Mouse (Mus musculus) mature B cell (primary cell): ENCODE measurements around the gene Rrp12.
"Not testable (repeated sequence)": the region's sequence is repeated elsewhere in the genome, so short reads cannot be mapped to it uniquely, and the experiment has no call there.

Source experiments
- in situ Hi-C: fragments of 300-500 bp; cut with MboI; formaldehyde crosslinking; loops from 2 replicates; pipeline ENCODE4 v1.14.3; 2019

Rrp12 gene

GRCm38 (mm10) chr19:41895460-41896318 lies at the start of gene Rrp12:
TSS of gene Rrp12 (minus strand) at chr19:41896173.
- in situ Hi-C loops = no loop called here

- in situ Hi-C loops = no loop called here
These were observed 47.9 kb upstream of the Rrp12 start for GRCm38 (mm10) chr19:41943841-41944240.

DNA sequence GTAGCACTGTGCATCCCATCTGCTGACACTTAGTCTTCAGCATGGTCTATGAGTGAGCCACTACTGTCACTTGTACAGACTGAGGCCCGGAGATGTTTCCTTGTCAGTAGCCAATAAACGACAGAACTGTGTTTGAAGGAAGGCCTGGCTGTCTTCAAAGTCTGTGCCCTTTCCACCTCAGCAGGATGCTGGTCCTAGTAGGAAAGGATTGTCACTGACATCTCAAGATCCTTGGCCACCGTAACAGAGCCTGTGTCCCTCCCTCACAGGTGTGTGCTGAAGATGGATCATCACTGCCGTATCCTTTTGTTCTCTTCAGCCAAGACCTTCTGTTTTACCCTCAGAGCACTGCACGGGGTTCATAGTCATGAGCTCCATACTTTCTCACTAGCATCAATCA lies 42.6 kb upstream of the Rrp12 start:
- in situ Hi-C loops = no loop called here

DNA sequence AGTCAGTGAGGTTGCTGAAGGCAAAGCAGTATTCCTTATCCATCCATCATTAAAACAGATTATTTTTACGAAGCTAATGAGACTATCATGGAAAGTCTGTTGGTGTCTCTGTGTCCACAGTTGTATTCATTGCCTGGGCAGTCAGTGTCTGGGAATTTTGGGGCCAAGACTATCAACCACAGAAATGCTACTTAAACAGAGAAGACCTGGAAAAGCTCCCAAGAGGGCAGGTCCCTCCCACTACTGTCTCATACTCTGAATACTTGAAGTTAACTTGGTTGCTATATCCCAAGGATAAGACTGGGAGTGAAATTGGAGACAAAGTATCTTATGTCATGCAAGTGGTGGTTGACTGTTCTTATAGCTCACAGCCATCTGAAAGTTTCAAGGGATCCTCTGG lies 39.9 kb upstream of the Rrp12 start:
- in situ Hi-C loops = no loop called here

DNA sequence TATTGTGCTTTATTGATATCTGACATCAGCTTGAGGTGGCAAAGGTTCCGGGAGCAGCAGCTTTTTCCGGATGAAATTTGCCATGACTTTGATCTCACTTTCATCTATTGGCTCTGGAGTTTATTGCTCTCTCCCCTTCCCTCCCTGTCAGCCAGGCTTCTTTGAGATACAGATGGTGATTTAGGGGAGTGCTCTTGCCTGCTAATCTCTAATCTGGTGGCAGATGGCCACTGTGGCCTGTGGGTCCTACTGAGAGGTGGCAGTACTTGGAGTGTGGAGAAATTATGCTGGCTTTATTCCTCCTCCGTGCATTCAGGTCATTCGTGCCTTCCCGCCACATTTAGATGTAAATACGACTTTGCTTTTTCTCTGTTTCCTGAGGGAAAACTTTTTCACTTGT lies 38.2 kb upstream of the Rrp12 start:
- in situ Hi-C loops = no loop called here

GRCm38 (mm10) chr19:41933179-41934086 lies 37.5 kb upstream of the Rrp12 start, which contains the start of the genes Exosc1 and Zdhhc16:
TSS of gene Exosc1 (minus strand) at chr19:41933423.
TSS of gene Zdhhc16 (plus strand) at chr19:41933480.
- in situ Hi-C loops = no loop called here

DNA sequence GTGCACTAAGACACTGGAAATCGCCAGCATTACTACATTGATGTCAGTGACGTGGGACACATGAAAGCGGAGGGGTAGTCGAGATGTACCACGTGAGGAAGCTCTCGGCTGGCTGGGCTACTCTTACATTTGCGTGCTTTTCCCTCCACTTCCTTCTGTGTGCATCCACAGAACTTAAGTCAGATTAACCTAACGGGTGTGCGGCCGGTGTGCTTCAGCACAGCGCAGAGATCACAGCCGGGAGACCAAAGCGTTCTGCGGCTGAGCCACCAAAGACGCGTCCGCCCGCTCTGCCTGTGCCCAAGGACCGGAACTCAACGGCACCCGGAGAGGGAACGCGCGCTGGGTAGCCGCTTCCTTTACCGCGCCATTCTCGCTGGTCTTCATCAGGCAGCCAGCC lies 36.7 kb upstream of the Rrp12 start:
- in situ Hi-C loops = no loop called here

GRCm38 (mm10) chr19:41920412-41921067 lies 24.6 kb upstream of the Rrp12 start:
- in situ Hi-C loops = no loop called here

DNA sequence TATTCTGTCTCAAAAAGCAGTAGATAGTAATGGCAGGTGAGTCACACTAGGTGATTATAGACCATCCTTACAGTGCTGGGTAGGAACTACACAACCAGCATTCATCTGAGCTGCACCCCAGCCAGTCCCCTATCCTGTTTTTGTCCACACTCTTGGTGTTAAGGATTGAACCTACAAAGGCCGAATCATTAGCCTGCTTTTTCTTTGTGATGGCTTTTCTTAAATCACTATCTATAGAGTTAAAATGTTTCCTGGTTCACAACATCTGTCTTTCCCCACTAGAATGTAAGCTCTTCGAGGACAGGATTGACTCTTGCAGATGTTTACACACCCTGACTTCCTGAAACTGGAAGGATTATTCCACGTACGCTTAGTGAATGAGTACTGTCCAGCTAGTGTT lies 23.5 kb upstream of the Rrp12 start:
- in situ Hi-C loops = no loop called here

- in situ Hi-C loops = no loop called here
These were observed 20.9 kb upstream of the Rrp12 start for GRCm38 (mm10) chr19:41916853-41917252.

- in situ Hi-C loops = no loop called here
These were observed 19.3 kb upstream of the Rrp12 start for GRCm38 (mm10) chr19:41915294-41915693.

- in situ Hi-C loops = not testable (repeated sequence)
These were observed 18.6 kb upstream of the Rrp12 start for GRCm38 (mm10) chr19:41914592-41914882.

- in situ Hi-C loops = no loop called here
These were observed 18.0 kb upstream of the Rrp12 start for GRCm38 (mm10) chr19:41913774-41914591.

DNA sequence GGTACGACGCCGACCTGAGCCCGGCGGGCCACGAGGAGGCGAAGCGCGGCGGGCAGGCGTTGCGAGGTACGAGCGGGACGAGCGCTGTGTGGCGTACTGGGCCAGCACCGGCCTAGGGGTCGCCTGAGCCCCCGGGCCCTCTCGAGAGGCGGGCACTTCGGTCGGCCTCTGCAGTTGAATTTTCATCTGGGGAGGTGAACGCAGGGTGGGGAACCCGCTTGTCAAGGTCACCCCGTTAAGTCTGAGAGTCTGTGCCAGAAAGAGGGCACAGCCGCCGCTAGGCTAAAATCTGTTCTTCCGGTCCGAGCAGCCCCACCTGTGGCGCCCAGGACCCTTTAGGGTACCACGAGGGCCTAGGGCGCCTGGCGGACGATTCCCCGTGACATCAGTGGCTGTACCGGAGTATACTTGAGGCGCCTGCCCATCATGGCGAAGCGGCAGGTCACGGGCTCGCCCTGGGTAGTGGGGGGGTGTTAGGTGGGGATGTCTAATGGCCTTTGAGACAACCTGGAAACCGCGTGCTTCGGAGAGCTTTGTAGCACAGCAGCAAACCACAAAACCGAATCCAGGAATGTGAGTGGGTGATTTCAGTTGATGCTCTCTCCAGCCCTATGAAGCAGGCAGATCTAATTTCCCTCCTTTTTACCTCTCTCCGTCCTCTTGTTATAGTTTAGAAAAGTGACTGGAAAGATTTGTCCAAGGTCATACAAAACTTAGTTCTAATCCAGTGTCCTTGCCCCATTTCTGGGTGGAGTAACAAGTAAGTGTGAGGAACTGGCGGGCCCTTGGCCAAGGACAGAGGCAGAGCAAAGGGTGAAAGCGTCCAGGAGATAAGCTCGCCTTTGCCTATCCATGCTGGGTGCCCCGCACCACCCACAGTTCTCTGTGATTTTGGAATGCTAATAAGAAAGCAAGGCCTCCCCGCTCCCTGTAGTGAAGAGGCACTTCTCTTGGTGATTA lies 16.4 kb upstream of the Rrp12 start:
- in situ Hi-C loops = no loop called here

DNA sequence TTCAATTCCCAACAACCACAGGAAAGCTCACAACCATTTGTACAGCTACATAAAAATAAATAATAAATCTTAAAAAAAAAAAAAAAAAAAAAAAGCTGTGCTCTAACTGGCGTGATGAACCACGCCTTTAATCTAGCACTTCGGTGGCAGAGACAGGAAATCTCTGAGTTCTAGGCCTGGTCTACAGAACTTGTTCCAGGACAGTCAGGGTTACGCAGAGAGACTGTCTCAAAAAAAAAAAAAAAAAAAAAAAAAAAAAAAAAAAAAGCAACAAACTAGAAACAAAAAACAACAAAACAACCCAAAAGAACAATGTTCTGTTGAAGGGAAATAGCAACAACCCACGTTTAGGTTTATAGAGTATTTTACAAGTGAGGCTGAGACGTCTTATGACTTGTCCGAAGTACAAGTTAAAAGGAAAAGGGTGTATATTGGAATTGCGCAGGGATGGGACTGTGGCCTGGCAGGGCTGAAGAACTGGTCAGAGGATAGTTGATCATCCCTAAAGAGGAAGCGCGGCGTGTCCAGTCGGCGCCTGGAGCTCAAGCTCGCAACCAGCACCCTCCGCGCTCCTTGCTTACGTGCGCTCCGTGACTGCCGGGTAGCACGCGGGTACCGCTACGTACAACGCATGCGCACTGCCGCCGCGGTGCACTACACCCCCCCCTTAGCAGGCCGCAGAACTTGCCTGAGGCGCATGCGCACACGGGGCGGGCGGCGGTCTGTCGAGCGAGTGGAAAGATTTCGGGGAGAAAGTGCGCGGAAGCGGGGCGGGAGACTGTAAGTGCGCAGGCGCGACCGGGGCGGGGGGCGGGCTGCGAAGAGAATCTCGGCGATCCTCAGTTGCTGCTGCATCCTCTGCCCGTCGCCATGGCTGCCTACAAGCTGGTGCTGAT lies 15.5 kb upstream of the Rrp12 start, which contains the start of gene Pgam1:
Gene Pgam1, plus strand, starts transcription at position 746 of the 896 bp plus-strand sequence.
- in situ Hi-C loops = no loop called here

DNA sequence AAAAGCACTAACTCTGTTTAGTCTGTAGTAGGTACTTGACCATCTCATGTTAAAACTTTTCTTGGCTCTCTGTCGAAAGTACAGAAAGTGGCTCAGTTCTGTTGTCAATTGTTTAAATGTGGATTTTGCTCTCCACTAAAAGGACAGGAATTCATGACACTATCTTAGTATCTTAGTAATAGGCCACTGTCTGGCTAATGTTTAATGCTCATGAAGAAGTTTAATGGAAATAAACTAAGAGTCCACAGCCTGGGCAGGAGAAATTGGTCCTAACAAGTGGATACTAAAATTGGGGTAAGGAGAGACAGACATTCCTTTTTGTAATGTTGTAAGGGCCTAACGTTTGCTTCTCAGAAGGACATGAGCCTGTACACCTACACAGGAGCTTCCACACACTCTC lies 14.4 kb upstream of the Rrp12 start:
- in situ Hi-C loops = no loop called here

- in situ Hi-C loops = no loop called here
These were observed 12.8 kb upstream of the Rrp12 start for GRCm38 (mm10) chr19:41908736-41909135.

DNA sequence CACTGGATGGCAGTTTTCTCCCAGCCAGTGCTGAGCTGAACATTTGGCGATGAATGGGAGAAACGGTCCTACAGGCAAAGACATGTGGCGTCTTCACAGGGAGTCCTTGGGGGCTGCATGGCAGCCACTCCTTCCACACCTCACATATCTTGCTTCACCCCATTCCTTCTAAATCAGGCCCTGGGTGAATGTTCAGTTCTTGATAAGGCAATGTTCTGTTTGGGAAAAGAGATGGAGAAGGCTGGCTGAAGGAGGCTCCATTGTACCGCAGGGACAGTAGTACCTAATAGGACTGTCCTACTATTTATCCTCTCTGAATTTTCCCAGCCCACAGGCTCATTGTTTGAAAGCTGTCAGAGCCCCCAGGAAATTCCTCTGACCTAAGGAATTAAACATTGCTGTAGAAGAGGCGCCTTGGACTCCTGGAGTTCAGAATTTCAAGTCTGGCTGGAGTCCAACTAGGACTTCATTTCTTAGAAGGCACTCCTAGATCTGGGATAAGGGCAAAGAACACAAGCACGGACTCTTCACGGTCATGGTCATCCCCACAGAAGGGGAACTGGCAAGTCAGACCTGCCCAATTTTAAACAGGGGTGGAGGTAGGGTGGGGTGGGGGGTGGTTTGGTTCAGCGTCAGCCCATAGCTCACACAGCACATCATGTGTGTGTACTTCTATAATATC lies 11.2 kb upstream of the Rrp12 start:
- in situ Hi-C loops = no loop called here
